Mouse (Mus musculus) c-Kit-positive CD71-negative TER-119-negative erythroid progenitor cells, embryonic 14.5 days (primary cell): ENCODE data around the gene Tent4b.

ENCODE experiments used
- DNase-seq: peaks from one replicate; pipeline ENCODE4 v3.0.0-alpha.2; 2013; ENCODE audit warnings: low read depth

Tent4b gene

GRCm38 (mm10) chr8:88305814-88306213 lies 106.8 kb downstream of the Tent4b start:
- DNase-seq = no peak

- no peak for DNase-seq
Measured at GRCm38 (mm10) chr8:88306511-88306910, 107.5 kb downstream of the Tent4b start.

- no peak for DNase-seq
Measured at GRCm38 (mm10) chr8:88307736-88308135, 108.7 kb downstream of the Tent4b start.
